Comparison of ENCODE assay signal across 16 mouse cellular contexts in genomic region chr15:78481448-78482000, GRCm38 (mm10). TPM values are rescaled to one million over a fixed set of nuclear protein-coding genes. Genes with fewer than 3 reads are reported as not detected.
DNase-seq lines count a peak whose midpoint lies in the region; ATAC-seq and TF ChIP-seq lines count a peak whose summit lies in the region.
"Had no signal": no experiment of that assay in that cellular context is flagged by ENCODE, and none has a peak within 500 bp of the region (broad histone marks: within the 10 kb centered on the region; RNA-seq: fewer than 3 reads in every experiment).

No protein-coding gene starts in this region.

- no peak for ATAC-seq in lung, embryonic 14.5 days (ENCODE audit: insufficient read depth)
- ATAC-seq in activated CD4-positive, CD25-positive, alpha-beta regulatory T cell, adult 4 months: no peak
- ATAC-seq: forebrain, embryonic 15.5 days had no signal

- no peak overlapping the region for H3K9ac ChIP-seq in heart, adult 2 months (ENCODE audit: low read depth, low read length)
- no peak overlapping the region for H3K9ac ChIP-seq in lung, embryonic 14.5 days
- H3K9ac ChIP-seq: forebrain, embryonic 15.5 days; kidney, embryonic 15.5 days; liver, embryonic 15.5 days; midbrain, embryonic 12.5 days; neural tube, embryonic 13.5 days had no signal

- H3K79me2 ChIP-seq in heart, adult 2 months (replicated peaks; ENCODE audit: control insufficient read depth, insufficient read depth, low read length): no peaks in the 10 kb centered on the region

- no peak for TF ChIP-seq EP300 in heart, adult 2 months (IDR thresholded peaks at IDR 0.05; ENCODE audit: insufficient read depth, low read depth, low read length)

- H3K4me3 ChIP-seq in heart, adult 2 months: no peak overlapping the region
- no peak overlapping the region for H3K4me3 ChIP-seq in lung, embryonic 14.5 days (ENCODE audit: low read depth, low read length)
- H3K4me3 ChIP-seq: forebrain, embryonic 15.5 days; kidney, embryonic 15.5 days; liver, embryonic 15.5 days; midbrain, embryonic 12.5 days; neural tube, embryonic 13.5 days had no signal

- no peak overlapping the region for H3K27ac ChIP-seq in heart, adult 2 months
- no peak overlapping the region for H3K27ac ChIP-seq in lung, embryonic 14.5 days (ENCODE audit: low read depth)
- H3K27ac ChIP-seq: forebrain, embryonic 15.5 days; kidney, embryonic 15.5 days; liver, embryonic 15.5 days; midbrain, embryonic 12.5 days; neural tube, embryonic 13.5 days had no signal

- H3K4me2 ChIP-seq in lung, embryonic 14.5 days: no peak overlapping the region
- H3K4me2 ChIP-seq: forebrain, embryonic 15.5 days; kidney, embryonic 15.5 days; liver, embryonic 15.5 days; midbrain, embryonic 12.5 days; neural tube, embryonic 13.5 days had no signal

- peak in 1 of 2 experiments; percentile 15 for DNase-seq in heart, adult 2 months
- no peak for DNase-seq in heart, postnatal 25 days (ENCODE audit: low spot score)
- DNase-seq in lung, embryonic 14.5 days: no peak
- no peak for DNase-seq in lung, postnatal 36 days
- DNase-seq in R1 (ENCODE audit: low read depth, low spot score): peak; percentile 4
- DNase-seq in induced T-regulatory cell, adult 2 months (ENCODE audit: low read depth): peak; percentile 58
- DNase-seq in left cerebral cortex, postnatal 36 days (ENCODE audit: low spot score in 2 of 2): no peak
- DNase-seq: adrenal gland, postnatal 25 days; right cerebral cortex, postnatal 4 days had no signal

- intact Hi-C loops in heart, adult 2 months (cut with DNase I): no loop called here
- intact Hi-C loops in heart, postnatal 25 days (cut with DNase I): no loop called here
- intact Hi-C loops in left cerebral cortex, postnatal 36 days (cut with DNase I): no loop called here

- whole genome bisulfite sequencing in heart, adult 2 months: 44% methylated on average over 9 of the region's 9 CpGs
- WGBS in lung, embryonic 14.5 days: 45% methylated on average over 9 of the region's 9 CpGs

- peak; percentile 34 for TF ChIP-seq CTCF in heart, adult 2 months (IDR thresholded peaks at IDR 0.05)
- 0 out of 2 replicates have a peak, but pooled peaks have one; percentile 13 for TF ChIP-seq CTCF in lung, embryonic 14.5 days (IDR thresholded peaks at IDR 0.05; ENCODE audit: low read depth)

- H3K36me3 ChIP-seq in heart, adult 2 months (ENCODE audit: control insufficient read depth, insufficient read depth, low read length): no peaks in the 10 kb centered on the region
- H3K36me3 ChIP-seq in lung, embryonic 14.5 days (ENCODE audit: insufficient read depth): no peaks in the 10 kb centered on the region
- H3K36me3 ChIP-seq: forebrain, embryonic 15.5 days; kidney, embryonic 15.5 days; liver, embryonic 15.5 days; midbrain, embryonic 12.5 days; neural tube, embryonic 13.5 days had no signal

- TF ChIP-seq POLR2A in heart, adult 2 months (IDR thresholded peaks at IDR 0.05; ENCODE audit: insufficient read depth, low read depth, low read length): no peak

- H3K4me1 ChIP-seq in heart, adult 2 months (ENCODE audit: control insufficient read depth, insufficient read depth, low read length): no peaks in the 10 kb centered on the region
- H3K4me1 ChIP-seq in lung, embryonic 14.5 days (ENCODE audit: insufficient read depth): no peaks in the 10 kb centered on the region
- H3K4me1 ChIP-seq: forebrain, embryonic 15.5 days; midbrain, embryonic 12.5 days; neural tube, embryonic 13.5 days had no signal

- no peaks in the 10 kb centered on the region for H3K27me3 ChIP-seq in heart, adult 2 months (ENCODE audit: control insufficient read depth, insufficient read depth, low read length)
- no peaks in the 10 kb centered on the region for H3K27me3 ChIP-seq in lung, embryonic 14.5 days (ENCODE audit: insufficient read depth, low read length)
- H3K27me3 ChIP-seq: forebrain, embryonic 15.5 days; kidney, embryonic 15.5 days; liver, embryonic 15.5 days; neural tube, embryonic 13.5 days had no signal

- no peaks in the 10 kb centered on the region for H3K9me3 ChIP-seq in lung, embryonic 14.5 days (ENCODE audit: low read depth, low read length)
- H3K9me3 ChIP-seq: forebrain, embryonic 15.5 days; kidney, embryonic 15.5 days; liver, embryonic 15.5 days; midbrain, embryonic 12.5 days; neural tube, embryonic 13.5 days had no signal

RNA-seq across cellular contexts. Expression of gene Tmprss6, which starts 13.1 kb away (rescaled TPM):
- not detected for total RNA-seq in heart, adult 2 months (2021)
- polyA plus RNA-seq in heart, adult 2 months (2012; rRNA removed): 0.20 TPM in 1 of 2 replicates, not detected in the other
- total RNA-seq in heart, postnatal 25 days (2021): not detected
- 0.18 and 0.37 TPM in 2 replicates for polyA plus RNA-seq in lung, embryonic 14.5 days (2014; fragmentation: Nextera tagmentation; extraction: Ambion mirVana)
- not detected for polyA plus RNA-seq in activated CD4-positive, CD25-positive, alpha-beta regulatory T cell, adult 4 months (2017; shearing (Covaris generic))
- 1 to 10 TPM in 1 of 2 experiments, under 1 TPM in 1; 0.10 to 1.0 TPM for total RNA-seq in left cerebral cortex, postnatal 36 days (2021)
- polyA plus RNA-seq: heart, embryonic 14.5 days had no signal

RNA-seq across cellular contexts. Expression of gene Il2rb, which starts 13.5 kb away (rescaled TPM):
- total RNA-seq in heart, adult 2 months (2021): under 1 TPM; 0.31 to 0.55 TPM
- polyA plus RNA-seq in heart, adult 2 months (2012; rRNA removed): 1.4 and 2.3 TPM in 2 replicates
- total RNA-seq in heart, postnatal 25 days (2021): under 1 TPM; 0.06 to 0.26 TPM
- 0.12 TPM in 1 of 2 replicates, not detected in the other for polyA plus RNA-seq in lung, embryonic 14.5 days (2014; fragmentation: Nextera tagmentation; extraction: Ambion mirVana)
- 100 to 1,000 TPM; 489 to 584 TPM for polyA plus RNA-seq in activated CD4-positive, CD25-positive, alpha-beta regulatory T cell, adult 4 months (2017; shearing (Covaris generic))
- under 1 TPM; 0.16 to 0.20 TPM for total RNA-seq in left cerebral cortex, postnatal 36 days (2021)
- polyA plus RNA-seq: forebrain, embryonic 15.5 days; midbrain, embryonic 12.5 days had no signal

RNA-seq across cellular contexts. Expression of gene C1qtnf6, which starts 49.7 kb away (rescaled TPM):
- total RNA-seq in heart, adult 2 months (2021): 10 to 100 TPM; 14.1 to 17.0 TPM
- 20.8 and 40.5 TPM in 2 replicates for polyA plus RNA-seq in heart, adult 2 months (2012; rRNA removed)
- 10 to 100 TPM; 56.6 to 59.4 TPM for total RNA-seq in heart, postnatal 25 days (2021)
- polyA plus RNA-seq in lung, embryonic 14.5 days (2014; fragmentation: Nextera tagmentation; extraction: Ambion mirVana): 39.8 and 40.7 TPM in 2 replicates
- polyA plus RNA-seq in activated CD4-positive, CD25-positive, alpha-beta regulatory T cell, adult 4 months (2017; shearing (Covaris generic)): 10 to 100 TPM; 15.5 to 15.9 TPM
- total RNA-seq in left cerebral cortex, postnatal 36 days (2021): 1 to 10 TPM; 2.0 to 2.5 TPM

RNA-seq across cellular contexts. Expression of gene Kctd17, which starts 53.2 kb away (rescaled TPM):
- 10 to 100 TPM; 18.4 to 24.5 TPM for total RNA-seq in heart, adult 2 months (2021)
- polyA plus RNA-seq in heart, adult 2 months (2012; rRNA removed): 52.5 and 66.1 TPM in 2 replicates
- total RNA-seq in heart, postnatal 25 days (2021): 10 to 100 TPM; 35.4 to 37.3 TPM
- 51.8 and 53.9 TPM in 2 replicates for polyA plus RNA-seq in lung, embryonic 14.5 days (2014; fragmentation: Nextera tagmentation; extraction: Ambion mirVana)
- polyA plus RNA-seq in activated CD4-positive, CD25-positive, alpha-beta regulatory T cell, adult 4 months (2017; shearing (Covaris generic)): 1 to 10 TPM; 9.0 to 9.7 TPM
- 100 to 1,000 TPM; 349 TPM for total RNA-seq in left cerebral cortex, postnatal 36 days (2021)

Comparison
In these comparisons a context has a peak if more than half of its experiments do, and no peak if none do; other contexts are left out.
1. DNase-seq: peak in R1 (single experiment) and induced T-regulatory cell, adult 2 months (single experiment); none in heart, postnatal 25 days (single experiment), lung, embryonic 14.5 days (single experiment), lung, postnatal 36 days (single experiment) and left cerebral cortex, postnatal 36 days (0 of 2).
2. RNA of gene C1qtnf6, which starts 49.7 kb away (total RNA-seq): 56.6 to 59.4 TPM in heart, postnatal 25 days and 14.1 to 17.0 TPM in heart, adult 2 months; 2.0 to 2.5 TPM in left cerebral cortex, postnatal 36 days; every median in the first group is over 4 times any median in the second.